Mouse (Mus musculus) embryonic fibroblast, embryonic 13.5 days (primary cell): ENCODE data around the gene Asb7.

Experiments used
- CTCF ChIP-seq: IDR thresholded peaks from 2 replicates; pipeline ENCODE4 v1.5.1; 2011; ENCODE audit warnings: mild to moderate bottlenecking, control low read depth, low read length, moderate library complexity, borderline replicate concordance; ENCODE audit not compliant: insufficient read depth
- POLR2A ChIP-seq: IDR thresholded peaks from 2 replicates; pipeline ENCODE4 v1.6.1; 2011; ENCODE audit warnings: low read depth, mild to moderate bottlenecking, control low read depth, low read length, moderate library complexity

DNA sequence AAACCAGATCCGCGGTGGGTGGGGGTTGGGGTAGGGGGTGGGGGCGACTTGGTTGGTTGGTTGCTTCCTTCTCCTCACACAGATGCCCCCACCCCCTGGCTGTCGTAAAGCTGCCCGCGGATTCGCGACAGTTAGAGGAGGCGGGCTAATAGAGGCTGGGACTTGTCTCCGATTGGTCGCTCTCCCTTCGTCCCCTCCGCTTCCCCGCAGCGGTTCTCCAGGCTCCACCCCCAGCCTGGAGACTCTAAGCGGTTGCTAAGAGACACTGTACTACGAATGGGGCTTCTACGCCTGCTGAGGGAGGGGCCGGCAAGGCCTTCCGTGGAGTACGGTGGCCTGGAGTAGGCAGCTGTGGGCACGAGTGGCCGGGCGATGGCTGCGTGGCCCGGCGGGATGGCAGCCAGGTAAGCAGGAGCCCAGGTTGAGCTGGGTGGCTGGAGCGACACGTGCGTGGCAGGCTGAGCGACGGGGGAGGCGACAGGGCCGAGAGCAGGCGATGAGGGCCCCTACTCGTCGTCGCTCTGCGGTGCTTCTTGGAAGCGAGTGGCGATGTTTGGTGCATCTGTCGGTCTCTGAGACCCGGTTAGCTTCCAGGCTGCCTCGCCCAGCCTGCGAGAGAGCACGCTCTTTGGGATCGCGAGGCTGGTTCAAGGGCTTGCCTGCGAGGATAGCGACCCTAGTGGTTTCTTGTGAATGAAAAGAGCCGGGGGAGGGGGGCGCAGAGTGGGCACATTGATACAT is 394 bp upstream of the Asb7 start, which contains the start of gene Lins1:
- TF ChIP-seq POLR2A (peak; percentile 95), CTCF (peak; percentile 2; the same call in 1 of the 2 replicates)
